Mouse (Mus musculus) spleen, postnatal 10 days (tissue): ENCODE data around the gene Chid1.
A peak's percentile ranks its signal among the peaks of the same experiment; 100 is the strongest.

Experiments
- DNase-seq, 2 experiments: peaks; one replicate each; pipeline ENCODE4 v3.0.0; 2021 to 2022; ENCODE audit warnings: low spot score in 2 of 2

Gene Chid1

GRCm38 (mm10) chr7:141508160-141508559 lies 31.5 kb downstream of the Chid1 start:
- DNase-seq, result no peak

- DNase-seq, result peak in 1 of 2 experiments; percentile 50
Observed at GRCm38 (mm10) chr7:141506278-141506677, 33.4 kb downstream of the Chid1 start.

GRCm38 (mm10) chr7:141502556-141502905 lies 37.1 kb downstream of the Chid1 start:
- no peak for DNase-seq

GRCm38 (mm10) chr7:141501820-141502555 lies 37.7 kb downstream of the Chid1 start:
- no peak for DNase-seq

GRCm38 (mm10) chr7:141497600-141497999 lies 42.1 kb downstream of the Chid1 start:
- DNase-seq, result no peak

GRCm38 (mm10) chr7:141495940-141496339 lies 43.7 kb downstream of the Chid1 start:
- DNase-seq, result no peak

- no peak for DNase-seq
Observed at GRCm38 (mm10) chr7:141495379-141495778, 44.3 kb downstream of the Chid1 start.

GRCm38 (mm10) chr7:141493729-141494128 lies 45.9 kb downstream of the Chid1 start:
- DNase-seq, result no peak

- DNase-seq, result no peak
Observed at GRCm38 (mm10) chr7:141492738-141493137, 46.9 kb downstream of the Chid1 start.

GRCm38 (mm10) chr7:141491151-141491550 lies 48.5 kb downstream of the Chid1 start:
- DNase-seq, result peak in 1 of 2 experiments; percentile 68

GRCm38 (mm10) chr7:141487141-141487540 lies 52.5 kb downstream of the Chid1 start:
- no peak for DNase-seq

- no peak for DNase-seq
Observed at GRCm38 (mm10) chr7:141486239-141486638, 53.4 kb downstream of the Chid1 start.

- no peak for DNase-seq
Observed at GRCm38 (mm10) chr7:141485606-141486005, 54.1 kb downstream of the Chid1 start.

GRCm38 (mm10) chr7:141485186-141485585 lies 54.5 kb downstream of the Chid1 start:
- DNase-seq, result no peak

GRCm38 (mm10) chr7:141484186-141485120 lies 55.2 kb downstream of the Chid1 start:
- DNase-seq, result no peak

- no peak for DNase-seq
Observed at GRCm38 (mm10) chr7:141483114-141483653, 56.5 kb downstream of the Chid1 start.

- no peak for DNase-seq
Observed at GRCm38 (mm10) chr7:141482531-141483024, 57.1 kb downstream of the Chid1 start.

GRCm38 (mm10) chr7:141481498-141482401 lies 57.9 kb downstream of the Chid1 start:
- peak; percentile 47 to 73 for DNase-seq

GRCm38 (mm10) chr7:141480842-141481497 lies 58.7 kb downstream of the Chid1 start:
- peak; percentile 67 to 76 for DNase-seq

- DNase-seq, result peak in 1 of 2 experiments; percentile 23
Observed at GRCm38 (mm10) chr7:141478270-141478748, 61.3 kb downstream of the Chid1 start.
